Mouse (Mus musculus) brain, embryonic 14.5 days (tissue): ENCODE results near the gene Hcst.

Experiments
- CTCF ChIP-seq: fragments of 200-500 bp; IDR thresholded peaks from 2 replicates; pipeline ENCODE4 v1.5.1; 2012; ENCODE audit warnings: inconsistent platforms, mild to moderate bottlenecking, moderate library complexity, borderline replicate concordance; ENCODE audit not compliant: insufficient read depth, insufficient read length; ENCODE audit errors: extremely low read depth
- POLR2A ChIP-seq: fragments of 200-500 bp; IDR thresholded peaks from 2 replicates; pipeline ENCODE4 v1.6.1; 2012; ENCODE audit warnings: mild to moderate bottlenecking, inconsistent platforms, borderline replicate concordance; ENCODE audit not compliant: poor library complexity, insufficient read depth, insufficient read length, severe bottlenecking; ENCODE audit errors: extremely low read depth

- TF ChIP-seq CTCF (no peak), POLR2A (no peak)
Observed at GRCm38 (mm10) chr7:30423071-30423641, 3.5 kb upstream of the Hcst start.
